Mouse (Mus musculus): ENCODE results near the gene Gm47429. TPM values are rescaled to one million over a fixed set of nuclear protein-coding genes. Genes with fewer than 3 reads are reported as not detected.
"Not testable (repeated sequence)": the region's sequence is repeated elsewhere in the genome, so short reads cannot be mapped to it uniquely, and the experiment has no call there.

The Gm47429 gene
- polyA plus RNA-seq (2016; fragmentation: Nextera tagmentation; extraction: Ambion mirVana): not detected in 2 replicates

DNA sequence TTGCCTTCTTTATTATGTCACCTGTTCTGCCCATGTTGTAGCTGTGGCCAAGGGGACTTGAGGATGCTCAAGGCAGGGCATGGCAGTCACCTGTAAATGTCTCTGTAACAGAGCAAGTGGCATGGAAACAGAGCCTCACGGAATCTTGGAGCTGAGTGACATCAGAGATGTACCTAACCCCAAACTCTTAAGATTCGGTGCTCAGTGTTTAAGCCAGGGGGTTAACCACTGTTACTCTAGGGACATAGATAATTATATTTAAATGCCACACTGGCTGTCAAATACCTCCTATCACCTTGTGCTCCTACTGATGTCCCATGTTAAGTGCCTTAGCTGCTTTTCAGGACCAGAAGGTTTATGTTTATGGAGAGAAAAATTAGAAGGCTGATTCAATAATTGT, at the start of gene Gm47429:
Gene Gm47429, minus strand, starts transcription at position 101 of the 400 bp plus-strand sequence.
- Histone ChIP-seq H3K9me3 (replicated peaks) (no peaks in the 10 kb centered on the region), H3K27me3 (ENCODE audit: low read depth, poor library complexity, severe bottlenecking) (no peaks in the 10 kb centered on the region), H3K4me1 (no peaks in the 10 kb centered on the region), H3K27ac (replicated peaks) (no peak within 1 kb of the TSS), H3K36me3 (no peaks in the 10 kb centered on the region), H3K4me3 (no peak within 1 kb of the TSS)
- DNase-seq (ENCODE audit: low spot score): no peak
- 90% methylated on average over 2 of the region's 2 CpGs for whole genome bisulfite sequencing

DNA sequence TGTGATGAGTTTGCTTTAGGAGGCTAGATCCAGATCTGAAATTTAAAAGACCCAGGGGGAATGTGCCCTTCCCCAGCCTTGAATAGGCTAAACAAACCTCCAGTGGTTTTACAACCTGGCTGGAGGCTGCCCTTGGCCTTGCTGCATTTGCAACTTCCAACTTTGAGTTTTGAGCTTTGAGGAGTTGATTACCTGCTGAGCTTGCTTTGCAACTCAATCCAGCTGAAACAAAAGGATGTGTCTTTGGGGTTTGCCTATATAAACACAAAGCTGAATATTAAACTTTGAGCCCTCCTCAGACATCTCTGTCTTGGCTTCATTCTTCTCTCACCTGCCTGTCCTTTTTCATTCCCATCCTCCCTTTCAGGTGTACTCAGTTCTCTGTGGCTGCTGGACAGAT, 44.8 kb upstream of the Gm47429 start:
- not testable (repeated sequence) for H3K9me3 ChIP-seq (replicated peaks); H3K36me3 ChIP-seq; H3K27ac ChIP-seq (replicated peaks); H3K4me1 ChIP-seq; H3K4me3 ChIP-seq; H3K27me3 ChIP-seq (ENCODE audit: low read depth, poor library complexity, severe bottlenecking); DNase-seq (ENCODE audit: low spot score)

DNA sequence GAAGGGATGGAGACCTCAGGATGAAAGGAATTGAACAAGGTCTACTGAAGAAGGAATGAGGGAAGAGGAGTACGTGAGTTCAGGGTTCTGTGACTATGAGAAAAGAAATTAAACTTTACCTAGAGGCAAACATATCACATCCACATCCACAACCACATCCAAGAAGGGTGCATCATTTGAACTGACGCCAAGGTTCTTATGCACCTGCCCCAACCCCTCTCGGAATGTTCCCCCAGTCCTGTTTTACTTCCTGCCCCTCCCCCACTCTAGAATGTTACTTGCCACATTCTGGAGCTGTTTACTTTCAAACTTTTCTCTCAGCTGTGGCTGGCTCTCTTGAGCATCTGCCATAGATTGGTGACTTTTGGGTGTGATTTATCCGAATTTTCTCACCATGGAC, 23.3 kb upstream of the Gm47429 start, which contains the start of gene Nutm2:
Gene Nutm2, plus strand, starts transcription at position 301 of the 400 bp plus-strand sequence.
- no peaks in the 10 kb centered on the region for H3K27me3 ChIP-seq (ENCODE audit: low read depth, poor library complexity, severe bottlenecking)
- H3K9me3 ChIP-seq (replicated peaks): no peaks in the 10 kb centered on the region
- no peak within 1 kb of the TSS for H3K4me3 ChIP-seq
- 0 out of 2 replicates have a peak, but pooled peaks cover 3% of the 10 kb centered on the region for H3K4me1 ChIP-seq
- DNase-seq (ENCODE audit: low spot score): no peak
- 89% methylated on average over 4 of the region's 4 CpGs for WGBS
- H3K27ac ChIP-seq (replicated peaks): no peak within 1 kb of the TSS
- H3K36me3 ChIP-seq: no peaks in the 10 kb centered on the region

DNA sequence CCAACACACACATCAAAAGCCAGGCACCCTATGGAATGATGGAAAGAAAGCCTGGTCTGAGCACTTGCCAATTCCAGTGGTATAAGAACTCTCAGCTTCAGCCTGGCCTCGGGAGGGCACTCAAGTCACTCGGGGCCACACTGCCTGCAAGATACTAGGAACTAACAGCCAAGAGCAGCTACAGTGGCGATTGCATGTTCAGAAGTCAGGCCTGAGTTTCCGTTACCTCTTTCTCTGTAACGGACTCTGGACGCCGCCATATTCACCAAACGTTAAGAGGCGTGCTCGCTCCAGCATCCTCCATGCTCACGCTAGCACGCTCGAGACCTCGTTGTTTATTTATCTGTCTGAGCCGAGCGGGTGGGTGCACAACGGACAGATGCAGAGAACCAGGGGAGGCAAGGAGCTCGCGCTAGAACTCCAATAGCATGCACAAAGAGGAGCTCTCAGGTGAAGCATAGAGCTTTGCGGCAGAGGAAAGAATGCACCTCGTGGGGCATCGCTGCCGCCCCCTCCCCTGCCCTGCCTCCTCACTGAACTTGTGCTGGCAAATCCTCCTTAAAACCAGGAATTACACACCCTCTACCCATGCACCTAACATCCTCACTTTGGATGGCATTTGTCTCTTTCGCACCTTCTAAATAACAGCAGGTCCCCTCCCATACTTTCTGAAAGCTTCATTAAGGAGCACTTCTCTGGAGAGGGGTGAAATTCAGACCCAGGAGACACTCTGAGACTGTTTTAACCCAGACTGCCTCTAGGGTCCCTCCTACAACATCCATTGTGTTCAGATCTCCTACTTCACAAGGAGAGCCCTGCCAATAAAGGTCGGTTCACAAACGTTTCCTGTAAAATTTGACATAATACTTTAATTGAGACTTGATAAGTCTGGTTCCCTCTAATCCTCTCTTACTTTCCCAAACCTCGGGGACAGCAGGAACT, 21.2 kb upstream of the Gm47429 start:
- Histone ChIP-seq H3K9me3 (replicated peaks) (no peaks in the 10 kb centered on the region), H3K27ac (replicated peaks) (peak overlapping the region; percentile 28; the same call in 1 of the 2 replicates), H3K36me3 (no peaks in the 10 kb centered on the region), H3K27me3 (ENCODE audit: low read depth, poor library complexity, severe bottlenecking) (no peaks in the 10 kb centered on the region), H3K4me1 (0 out of 2 replicates have a peak, but pooled peaks cover 3% of the 10 kb centered on the region), H3K4me3 (peak overlapping the region; percentile 35)
- DNase-seq (ENCODE audit: low spot score): no peak
- WGBS: 47% methylated on average over 27 of the region's 27 CpGs

DNA sequence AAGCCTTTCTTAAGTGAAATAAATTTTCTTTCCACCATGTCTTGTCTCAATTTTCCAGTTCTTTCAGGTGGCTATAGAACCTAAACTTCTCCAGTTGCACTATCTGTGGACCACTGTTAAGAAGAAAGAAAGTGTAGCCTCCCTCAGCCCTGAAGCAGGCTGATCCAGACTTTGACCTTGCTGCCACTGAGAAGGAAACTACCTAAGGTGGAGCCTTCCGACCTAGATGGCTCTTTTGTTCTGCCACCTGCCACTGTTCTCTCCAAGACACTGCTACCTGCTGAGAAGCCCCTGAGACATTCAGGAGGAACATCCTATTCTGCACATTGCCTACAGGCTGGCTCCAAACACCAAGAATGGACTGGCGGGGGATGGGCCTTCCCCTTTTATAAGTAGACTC, 16.7 kb upstream of the Gm47429 start:
- H3K4me3 ChIP-seq; DNase-seq (ENCODE audit: low spot score); H3K4me1 ChIP-seq; H3K27ac ChIP-seq (replicated peaks); H3K36me3 ChIP-seq; H3K27me3 ChIP-seq (ENCODE audit: low read depth, poor library complexity, severe bottlenecking); H3K9me3 ChIP-seq (replicated peaks): not testable (repeated sequence)
- whole genome bisulfite sequencing: 59% methylated on average over 2 of the region's 2 CpGs

DNA sequence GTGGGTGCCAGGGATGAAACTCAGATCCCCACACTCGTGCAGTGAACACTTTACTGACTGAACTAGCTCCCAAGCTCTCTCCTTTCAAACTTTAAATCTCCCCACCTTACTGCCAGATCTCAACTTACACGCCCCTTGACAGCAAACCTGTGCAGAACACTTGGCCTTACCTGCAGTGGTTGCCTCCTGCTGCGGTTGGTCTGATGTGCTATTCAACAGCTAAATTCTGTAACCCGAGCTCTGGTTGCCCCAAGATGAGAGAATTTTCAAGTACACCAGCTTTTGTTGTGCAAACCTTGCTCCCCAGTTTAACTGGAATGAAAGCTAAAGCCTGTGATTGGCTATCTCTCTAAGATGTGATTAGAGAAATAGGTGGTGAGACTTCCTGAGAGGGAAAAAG, 9.7 kb upstream of the Gm47429 start:
- 44% methylated on average over 4 of the region's 4 CpGs for WGBS
- no peaks in the 10 kb centered on the region for H3K4me1 ChIP-seq

DNA sequence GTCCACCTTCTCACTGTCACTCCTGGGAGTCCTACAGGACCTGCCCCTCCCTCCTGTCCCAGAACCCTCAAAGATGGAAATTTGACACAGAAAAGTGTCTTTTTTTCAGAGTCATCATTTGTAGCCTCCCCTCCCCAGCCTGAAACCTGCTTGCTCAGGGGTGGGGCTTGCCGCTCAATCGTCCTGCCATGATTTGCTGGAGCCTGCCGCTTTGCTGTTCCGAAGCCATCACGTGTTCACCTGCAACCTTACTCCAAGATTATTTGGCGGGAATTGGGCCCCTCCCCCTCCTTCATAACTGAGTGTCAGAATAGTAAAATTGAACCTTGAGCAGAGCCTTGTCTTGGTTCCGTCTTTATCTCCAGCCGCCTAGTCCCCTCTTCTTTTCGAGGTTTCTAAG, 8.6 kb upstream of the Gm47429 start:
- not testable (repeated sequence) for DNase-seq (ENCODE audit: low spot score); H3K4me3 ChIP-seq
- WGBS: 80% methylated on average over 9 of the region's 9 CpGs

More for the DNA sequence above, 9.7 kb upstream of the Gm47429 start:
- no peak overlapping the region for H3K4me3 ChIP-seq
- H3K9me3 ChIP-seq (replicated peaks): no peaks in the 10 kb centered on the region
- H3K27ac ChIP-seq (replicated peaks): no peak overlapping the region
- no peaks in the 10 kb centered on the region for H3K36me3 ChIP-seq
- peak; percentile 5 for DNase-seq (ENCODE audit: low spot score)
- no peaks in the 10 kb centered on the region for H3K27me3 ChIP-seq (ENCODE audit: low read depth, poor library complexity, severe bottlenecking)

DNA sequence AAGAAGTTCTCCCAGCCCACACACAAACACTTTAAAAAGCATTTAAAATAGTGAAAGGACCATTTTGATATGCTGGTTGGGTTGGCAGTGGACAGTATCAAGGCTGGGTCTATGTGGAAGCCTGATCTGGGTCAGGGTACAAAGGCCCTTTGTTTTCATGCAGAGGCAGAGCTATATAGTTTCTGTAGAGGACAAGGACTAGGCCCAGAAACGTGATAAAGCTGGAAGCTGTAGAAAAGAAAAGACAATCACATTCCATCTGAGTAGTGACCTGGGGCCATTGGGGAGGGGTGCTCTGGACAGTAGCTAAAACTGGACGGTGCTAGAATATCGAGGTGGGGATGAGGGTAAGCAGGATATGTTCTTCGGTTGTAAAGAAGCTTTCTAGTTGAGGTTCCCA, 1.5 kb upstream of the Gm47429 start:
- Histone ChIP-seq H3K36me3 (no peaks in the 10 kb centered on the region), H3K4me1 (no peaks in the 10 kb centered on the region), H3K4me3 (no peak overlapping the region), H3K9me3 (replicated peaks) (no peaks in the 10 kb centered on the region), H3K27me3 (ENCODE audit: low read depth, poor library complexity, severe bottlenecking) (no peaks in the 10 kb centered on the region), H3K27ac (replicated peaks) (no peak overlapping the region)
- WGBS: 74% methylated on average over 4 of the region's 4 CpGs
- DNase-seq (ENCODE audit: low spot score): no peak

More for the DNA sequence above, 8.6 kb upstream of the Gm47429 start:
- H3K9me3 ChIP-seq (replicated peaks); H3K36me3 ChIP-seq; H3K27me3 ChIP-seq (ENCODE audit: low read depth, poor library complexity, severe bottlenecking); H3K27ac ChIP-seq (replicated peaks); H3K4me1 ChIP-seq: not testable (repeated sequence)

DNA sequence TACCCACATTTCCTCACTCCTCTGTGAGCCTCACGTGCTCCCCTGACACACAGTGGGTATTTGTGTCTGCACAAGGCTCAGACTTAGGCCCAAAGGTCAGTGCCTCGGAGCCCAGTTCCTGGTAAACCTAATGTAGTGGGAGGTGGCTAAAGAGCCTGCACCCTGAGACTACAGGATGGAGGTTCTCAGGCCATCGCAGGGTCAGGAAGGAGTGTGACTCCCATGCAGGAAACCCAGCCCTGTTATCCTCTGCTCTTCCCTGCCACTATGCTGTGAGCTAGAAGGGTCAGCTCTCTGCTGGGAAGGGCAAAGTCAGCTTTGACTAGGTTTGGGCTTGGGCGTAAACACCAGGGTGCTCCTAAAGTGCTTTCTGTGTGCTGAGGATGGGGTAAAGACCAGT, 17.0 kb downstream of the Gm47429 start:
- DNase-seq (ENCODE audit: low spot score): no peak
- no peaks in the 10 kb centered on the region for H3K4me1 ChIP-seq
- peaks cover 95% of the 10 kb centered on the region for H3K36me3 ChIP-seq
- H3K27ac ChIP-seq (replicated peaks): no peak overlapping the region
- no peak overlapping the region for H3K4me3 ChIP-seq
- H3K9me3 ChIP-seq (replicated peaks): no peaks in the 10 kb centered on the region
- H3K27me3 ChIP-seq (ENCODE audit: low read depth, poor library complexity, severe bottlenecking): no peaks in the 10 kb centered on the region
- WGBS: 86% methylated on average over 4 of the region's 4 CpGs

DNA sequence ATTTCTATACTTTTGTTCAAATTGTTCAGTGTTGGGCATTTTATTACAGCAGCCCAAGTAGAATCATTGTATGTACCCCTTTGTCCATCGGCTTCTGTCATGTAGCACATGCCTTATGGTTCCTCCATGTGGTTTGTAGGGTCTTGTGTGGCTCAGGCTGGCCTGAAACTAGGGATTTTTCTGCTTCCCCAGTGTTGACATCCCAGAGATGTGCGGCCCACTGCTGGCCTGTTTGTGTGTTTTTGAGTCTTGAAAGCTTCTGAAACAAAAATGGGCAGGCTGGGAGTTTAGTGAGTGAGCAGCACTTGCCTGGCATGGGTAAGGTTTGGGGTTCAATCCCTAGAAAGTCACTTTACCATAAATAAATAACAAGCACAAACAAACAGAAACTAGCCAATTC, 19.2 kb downstream of the Gm47429 start:
- H3K9me3 ChIP-seq (replicated peaks): no peaks in the 10 kb centered on the region
- H3K36me3 ChIP-seq: peaks cover 88% of the 10 kb centered on the region
- no peaks in the 10 kb centered on the region for H3K4me1 ChIP-seq
- WGBS: 90% methylated on average over 2 of the region's 2 CpGs
- DNase-seq (ENCODE audit: low spot score): no peak
- H3K27me3 ChIP-seq (ENCODE audit: low read depth, poor library complexity, severe bottlenecking): no peaks in the 10 kb centered on the region
- no peak overlapping the region for H3K27ac ChIP-seq (replicated peaks)
- no peak overlapping the region for H3K4me3 ChIP-seq

DNA sequence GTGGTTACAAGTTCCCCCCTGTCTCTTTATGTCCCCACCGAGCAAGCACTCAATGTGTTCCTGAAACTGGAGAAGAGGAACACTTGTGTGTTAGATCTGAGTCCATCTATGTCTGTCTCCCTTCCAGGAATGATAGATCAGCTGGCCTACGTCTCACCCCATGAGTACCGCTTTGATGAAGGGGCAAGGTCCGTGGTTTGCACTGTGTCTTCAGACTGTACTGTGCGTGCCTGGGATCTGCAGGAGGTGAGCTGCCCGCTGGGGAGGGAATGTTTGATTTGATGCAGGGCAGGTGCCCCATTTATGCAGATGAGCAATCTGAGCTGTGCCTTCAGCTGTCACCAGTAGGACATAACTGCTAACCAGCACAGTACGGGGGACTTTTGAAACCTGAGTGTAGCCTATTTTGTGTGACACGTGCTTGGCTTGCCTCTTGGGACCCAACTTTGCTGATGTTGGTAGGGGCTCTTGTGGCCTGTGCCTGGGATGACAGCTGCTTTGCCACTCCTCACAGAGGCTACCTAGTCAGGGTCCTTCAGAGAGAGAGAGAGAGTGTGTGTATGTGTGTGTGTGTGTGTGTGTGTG, 20.0 kb downstream of the Gm47429 start:
- Histone ChIP-seq H3K4me3 (no peak overlapping the region), H3K27me3 (ENCODE audit: low read depth, poor library complexity, severe bottlenecking) (no peaks in the 10 kb centered on the region), H3K27ac (replicated peaks) (no peak overlapping the region), H3K9me3 (replicated peaks) (no peaks in the 10 kb centered on the region), H3K4me1 (peaks cover 2% of the 10 kb centered on the region; the same call in 1 of the 2 replicates), H3K36me3 (peaks cover 80% of the 10 kb centered on the region)
- 94% methylated on average over 8 of the region's 8 CpGs for WGBS
- DNase-seq (ENCODE audit: low spot score): no peak

DNA sequence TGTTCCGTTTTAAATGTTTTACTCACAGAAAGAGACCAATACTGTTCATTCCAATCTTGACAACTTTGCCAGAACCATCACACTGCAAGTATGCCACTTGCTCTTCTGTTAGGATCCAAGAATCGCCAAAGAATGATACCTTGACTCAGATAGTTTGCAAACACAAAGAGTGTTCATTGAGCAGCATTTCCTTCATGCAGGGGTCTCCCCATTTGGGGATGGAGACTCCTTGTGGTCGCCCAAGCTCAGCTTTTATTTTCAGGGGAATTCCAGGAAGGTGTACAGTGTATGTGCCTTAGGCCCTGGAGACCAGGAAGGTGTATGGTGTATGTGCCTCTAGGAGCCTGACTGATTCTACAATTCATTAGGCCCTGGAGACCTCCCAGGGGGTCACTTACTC, 25.3 kb downstream of the Gm47429 start:
- Histone ChIP-seq H3K27me3 (ENCODE audit: low read depth, poor library complexity, severe bottlenecking) (no peaks in the 10 kb centered on the region), H3K4me3 (peak overlapping the region; percentile 90), H3K36me3 (peaks cover 27% of the 10 kb centered on the region), H3K27ac (replicated peaks) (peak overlapping the region; percentile 91; the same call in 1 of the 2 replicates), H3K9me3 (replicated peaks) (no peaks in the 10 kb centered on the region), H3K4me1 (peaks cover 18% of the 10 kb centered on the region)
- DNase-seq (ENCODE audit: low spot score): no peak
- WGBS: 49% methylated on average over 3 of the region's 3 CpGs
